Mouse (Mus musculus): ENCODE measurements around the gene Gabrr3. TPM values are rescaled to one million over a fixed set of nuclear protein-coding genes. Genes with fewer than 3 reads are reported as not detected.
A peak's percentile ranks its signal among the peaks of the same experiment; 100 is the strongest.

Gabrr3 gene
- polyA plus RNA-seq, 2 experiments from 2014 or later: not detected

GRCm38 (mm10) chr16:59471637-59472278 is 64.6 kb downstream of the Gabrr3 start, which contains the start of gene Riox2:
Riox2 (plus strand) TSS chr16:59471775.
- ATAC-seq: peak; percentile 56

GRCm38 (mm10) chr16:59472546-59472945 is 65.4 kb downstream of the Gabrr3 start:
- ATAC-seq: no peak

GRCm38 (mm10) chr16:59474788-59475187 is 67.7 kb downstream of the Gabrr3 start:
- ATAC-seq: peak; percentile 50

GRCm38 (mm10) chr16:59477955-59478354 is 70.8 kb downstream of the Gabrr3 start:
- ATAC-seq: no peak

- ATAC-seq: no peak
These were observed 80.1 kb downstream of the Gabrr3 start for GRCm38 (mm10) chr16:59487239-59487638.

GRCm38 (mm10) chr16:59487975-59488548 is 80.9 kb downstream of the Gabrr3 start:
- no peak for ATAC-seq

GRCm38 (mm10) chr16:59493199-59493598 is 86.1 kb downstream of the Gabrr3 start:
- no peak for ATAC-seq

GRCm38 (mm10) chr16:59497947-59498346 is 90.8 kb downstream of the Gabrr3 start:
- ATAC-seq: no peak

- no peak for ATAC-seq
These were observed 92.0 kb downstream of the Gabrr3 start for GRCm38 (mm10) chr16:59499180-59499579.

- no peak for ATAC-seq
These were observed 102.7 kb downstream of the Gabrr3 start for GRCm38 (mm10) chr16:59509830-59510229.

Other genes starting within 250 kb of the Gabrr3 start
- gene Olfr196, start 236.9 kb upstream of the Gabrr3 start, polyA plus RNA-seq (2017; shearing (Covaris generic)): not detected
- not detected for gene Olfr198, start 203.8 kb upstream of the Gabrr3 start, polyA plus RNA-seq (2017; shearing (Covaris generic))
- gene Olfr199, start 187.6 kb upstream of the Gabrr3 start, polyA plus RNA-seq (2017; shearing (Covaris generic)): not detected
- gene Olfr201, start 134.7 kb upstream of the Gabrr3 start, polyA plus RNA-seq (2017; shearing (Covaris generic)): not detected
- gene Olfr202, start 120.5 kb upstream of the Gabrr3 start, polyA plus RNA-seq (2017; shearing (Covaris generic)): under 1 TPM in 1 of 2 experiments, not detected in 1; 0.37 TPM
- gene Olfr203, start 108.5 kb upstream of the Gabrr3 start, polyA plus RNA-seq (2017; shearing (Covaris generic)): not detected
- not detected for gene Olfr204, start 89.1 kb upstream of the Gabrr3 start, polyA plus RNA-seq (2017; shearing (Covaris generic))
- not detected for gene Olfr205, start 76.2 kb upstream of the Gabrr3 start, polyA plus RNA-seq (2017; shearing (Covaris generic))
- gene Olfr206, start 58.1 kb upstream of the Gabrr3 start, polyA plus RNA-seq (2017; shearing (Covaris generic)): not detected
- not detected for gene Olfr209, start 43.3 kb upstream of the Gabrr3 start, polyA plus RNA-seq (2017; shearing (Covaris generic))
- gene Riox2, start 64.4 kb downstream of the Gabrr3 start, polyA plus RNA-seq (2017; shearing (Covaris generic)): 10 to 100 TPM; 81.2 to 94.4 TPM
- 10 to 100 TPM; 11.6 to 11.7 TPM for gene Crybg3, start 193.6 kb downstream of the Gabrr3 start, polyA plus RNA-seq (2017; shearing (Covaris generic))
- 1 to 10 TPM; 2.7 to 3.2 TPM for gene Arl6, start 232.1 kb downstream of the Gabrr3 start, polyA plus RNA-seq (2017; shearing (Covaris generic))